Comparison of ENCODE assay signal across 15 mouse cellular contexts in genomic region chr3:20680944-20681494, GRCm38 (mm10).
"Had no signal": no experiment of that assay in that cellular context is flagged by ENCODE, and none has a peak within 500 bp of the region (broad histone marks: within the 10 kb centered on the region; RNA-seq: fewer than 3 reads in every experiment).

No protein-coding gene starts in this region.

- H3K4me1 ChIP-seq: intestine, embryonic 15.5 days; limb, embryonic 12.5 days; limb, embryonic 15.5 days; liver, embryonic 13.5 days; megakaryocyte, embryonic 14.5 days; midbrain, embryonic 10.5 days; midbrain, embryonic 13.5 days had no signal

- H3K9ac ChIP-seq: intestine, embryonic 15.5 days; limb, embryonic 12.5 days; limb, embryonic 15.5 days; liver, embryonic 13.5 days; midbrain, embryonic 13.5 days had no signal

- H3K36me3 ChIP-seq: intestine, embryonic 15.5 days; limb, embryonic 12.5 days; limb, embryonic 15.5 days; liver, embryonic 13.5 days; midbrain, embryonic 10.5 days; midbrain, embryonic 13.5 days had no signal

- H3K4me2 ChIP-seq: intestine, embryonic 15.5 days; limb, embryonic 12.5 days; limb, embryonic 15.5 days; liver, embryonic 13.5 days; midbrain, embryonic 13.5 days had no signal

- H3K9me3 ChIP-seq: intestine, embryonic 15.5 days; limb, embryonic 12.5 days; limb, embryonic 15.5 days; liver, embryonic 13.5 days; megakaryocyte, embryonic 14.5 days; midbrain, embryonic 10.5 days; midbrain, embryonic 13.5 days had no signal

- DNase-seq: kidney, adult 11 months; kidney, postnatal 10 days; kidney, postnatal 36 days; layer of hippocampus, postnatal 36 days; left cerebral cortex, postnatal 4 days; liver, embryonic 13.5 days; thymus, adult 18-20 months; thymus, postnatal 36 days had no signal

- H3K27me3 ChIP-seq: intestine, embryonic 15.5 days; limb, embryonic 12.5 days; limb, embryonic 15.5 days; liver, embryonic 13.5 days; megakaryocyte, embryonic 14.5 days; midbrain, embryonic 13.5 days had no signal

- H3K27ac ChIP-seq: intestine, embryonic 15.5 days; limb, embryonic 12.5 days; limb, embryonic 15.5 days; liver, embryonic 13.5 days; midbrain, embryonic 10.5 days; midbrain, embryonic 13.5 days had no signal

- H3K4me3 ChIP-seq: intestine, embryonic 15.5 days; limb, embryonic 12.5 days; limb, embryonic 15.5 days; liver, embryonic 13.5 days; megakaryocyte, embryonic 14.5 days; midbrain, embryonic 10.5 days; midbrain, embryonic 13.5 days had no signal

- ATAC-seq: intestine, embryonic 15.5 days; midbrain, embryonic 13.5 days; midbrain, embryonic 16.5 days had no signal
